Mouse (Mus musculus) embryo, embryonic 11.5 days (tissue): ENCODE results near the gene Afap1l2.

ENCODE experiments used
- DNase-seq: peaks from one replicate; pipeline ENCODE4 v3.0.0-alpha.2; 2012; ENCODE audit warnings: low read depth, low spot score

Gene Afap1l2

DNA sequence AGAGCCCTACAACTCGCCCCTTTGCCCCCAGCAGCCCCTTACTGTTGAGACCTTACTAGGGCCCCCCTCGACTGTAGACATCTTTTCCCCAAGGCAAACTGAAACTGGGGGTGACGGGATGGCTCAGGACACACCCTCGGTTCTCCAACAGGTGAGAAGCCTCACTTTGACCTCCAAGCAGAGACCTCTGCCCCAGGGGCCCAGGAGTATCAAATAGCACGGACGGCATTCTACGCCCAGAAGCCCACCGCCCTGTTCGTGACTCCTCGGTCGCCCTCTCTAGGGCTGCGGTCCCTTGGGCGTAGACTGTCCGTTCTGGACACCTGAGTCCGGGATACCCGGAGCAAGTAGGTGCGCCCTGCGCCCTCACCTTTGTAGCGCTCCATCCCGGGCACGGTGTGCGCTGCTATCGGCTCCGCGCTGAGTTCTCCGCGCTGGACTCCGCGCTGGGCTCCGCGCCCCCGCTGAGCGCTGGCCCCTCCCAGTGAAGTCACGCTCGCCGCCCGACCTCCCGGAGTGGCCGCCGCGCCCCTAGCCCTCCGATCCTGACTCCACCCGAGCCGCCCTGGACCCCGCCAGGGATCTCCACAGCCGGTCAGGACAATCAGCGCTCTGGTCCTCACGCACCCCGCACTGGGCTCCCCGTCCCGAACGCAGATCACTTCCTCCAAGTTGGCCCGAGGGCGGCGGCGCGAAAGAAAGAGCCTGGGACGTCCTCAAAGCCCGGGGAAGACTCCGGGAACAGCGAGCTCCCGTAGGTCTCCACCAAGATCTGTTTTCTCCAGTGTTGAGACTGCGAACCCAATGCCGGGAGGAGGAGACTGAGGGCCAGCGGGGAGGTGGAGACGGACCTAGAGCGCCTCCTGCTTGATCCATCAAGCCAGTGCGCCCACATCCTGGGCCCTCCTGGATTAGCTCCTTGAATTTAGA lies at the start of gene Afap1l2:
Gene Afap1l2 (minus strand): TSS at position 448 of the 930 bp plus-strand sequence.
- no peak for DNase-seq

GRCm38 (mm10) chr19:57057568-57057967 lies 49.5 kb upstream of the Afap1l2 start:
- no peak for DNase-seq

DNA sequence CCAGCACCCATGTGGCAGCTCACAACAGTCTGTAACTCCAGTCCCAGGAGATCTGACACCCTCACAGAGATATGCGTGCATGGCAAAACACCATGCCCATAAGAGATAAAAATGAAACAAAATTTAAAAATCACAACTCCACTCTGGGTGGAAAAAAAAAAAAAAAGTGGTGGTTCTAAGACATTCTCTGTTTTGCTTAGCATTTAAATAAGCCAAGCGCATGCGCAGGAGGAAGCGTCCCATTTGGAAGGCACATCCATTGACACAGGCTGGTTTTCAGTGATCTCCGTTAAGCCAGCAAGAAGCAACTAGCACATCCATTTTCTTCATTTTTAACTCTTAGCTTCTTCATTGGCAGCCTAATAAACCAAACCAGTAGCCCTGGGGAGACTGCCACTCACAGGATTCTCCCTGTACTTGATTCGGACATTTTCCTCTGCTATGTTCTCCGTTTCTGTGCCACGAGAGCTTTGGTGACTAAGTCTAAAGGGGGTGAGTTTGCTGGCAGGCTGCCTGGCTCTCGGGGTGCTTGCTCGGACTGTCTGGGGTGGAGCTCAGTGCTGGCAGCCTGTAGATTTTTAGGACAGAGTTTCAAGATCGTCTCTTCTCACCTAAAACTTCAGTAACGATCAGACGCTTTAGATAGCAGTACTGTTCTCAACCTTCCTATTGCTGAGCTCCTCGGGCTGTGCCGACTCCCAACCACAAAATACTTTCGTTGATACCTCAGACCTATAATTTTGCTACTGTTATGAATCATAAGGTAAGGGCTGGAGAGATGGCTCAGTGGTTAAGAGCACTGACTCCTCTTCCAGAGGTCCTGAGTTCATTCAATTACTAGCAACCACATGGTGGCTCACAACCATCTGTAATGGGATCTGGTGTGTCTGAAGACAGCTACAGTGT lies 47.4 kb upstream of the Afap1l2 start:
- DNase-seq = no peak

DNA sequence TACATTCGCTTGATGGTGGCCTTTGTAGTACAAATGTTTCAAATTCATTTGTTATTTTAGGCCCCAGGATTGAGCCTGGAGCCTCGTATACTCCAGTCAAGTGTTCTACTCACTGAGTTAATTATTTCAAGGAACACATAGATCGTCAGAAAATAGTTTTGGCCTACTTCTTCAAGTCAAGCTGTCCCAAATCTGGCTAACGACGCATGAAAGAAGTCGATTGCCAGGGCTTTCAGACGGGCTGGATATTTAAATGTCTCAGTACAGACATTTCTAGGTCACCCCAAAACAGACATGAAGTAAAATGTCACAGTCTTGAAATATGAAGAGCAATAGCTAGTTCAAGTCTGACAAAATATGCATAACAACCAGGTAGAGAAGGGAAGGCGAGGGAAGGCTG lies 44.9 kb upstream of the Afap1l2 start:
- DNase-seq = no peak

GRCm38 (mm10) chr19:57052016-57052415 lies 44.0 kb upstream of the Afap1l2 start:
- DNase-seq = no peak

- DNase-seq = no peak
Observed at GRCm38 (mm10) chr19:57049592-57050090, 41.6 kb upstream of the Afap1l2 start.

GRCm38 (mm10) chr19:57047671-57048320 lies 39.8 kb upstream of the Afap1l2 start:
- no peak for DNase-seq

GRCm38 (mm10) chr19:57039258-57039657 lies 31.2 kb upstream of the Afap1l2 start:
- peak; percentile 24 for DNase-seq

- no peak for DNase-seq
Observed at GRCm38 (mm10) chr19:57036860-57037259, 28.8 kb upstream of the Afap1l2 start.

GRCm38 (mm10) chr19:57031582-57031981 lies 23.6 kb upstream of the Afap1l2 start:
- DNase-seq = peak; percentile 29

GRCm38 (mm10) chr19:57029461-57029860 lies 21.4 kb upstream of the Afap1l2 start:
- no peak for DNase-seq

GRCm38 (mm10) chr19:57028327-57029179 lies 20.5 kb upstream of the Afap1l2 start:
- DNase-seq = no peak

DNA sequence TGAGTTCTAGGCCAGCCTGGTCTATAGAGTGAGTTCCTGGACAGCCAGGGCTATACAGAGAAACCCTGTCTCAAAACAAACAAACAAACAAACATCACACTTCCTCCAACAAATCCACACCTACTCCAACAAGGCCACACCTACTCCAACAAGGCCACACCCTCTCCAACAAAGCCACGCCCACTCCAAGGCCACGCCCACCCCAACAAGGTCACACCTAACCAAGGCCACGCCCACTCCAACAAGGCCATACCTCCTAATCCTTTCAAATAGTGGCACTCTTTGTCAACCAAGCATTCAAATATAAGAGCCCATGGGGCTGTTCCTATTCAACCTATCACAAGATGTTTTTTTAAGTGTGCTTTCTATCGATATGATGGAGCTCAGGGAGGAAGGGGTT lies 18.5 kb upstream of the Afap1l2 start:
- DNase-seq = no peak

DNA sequence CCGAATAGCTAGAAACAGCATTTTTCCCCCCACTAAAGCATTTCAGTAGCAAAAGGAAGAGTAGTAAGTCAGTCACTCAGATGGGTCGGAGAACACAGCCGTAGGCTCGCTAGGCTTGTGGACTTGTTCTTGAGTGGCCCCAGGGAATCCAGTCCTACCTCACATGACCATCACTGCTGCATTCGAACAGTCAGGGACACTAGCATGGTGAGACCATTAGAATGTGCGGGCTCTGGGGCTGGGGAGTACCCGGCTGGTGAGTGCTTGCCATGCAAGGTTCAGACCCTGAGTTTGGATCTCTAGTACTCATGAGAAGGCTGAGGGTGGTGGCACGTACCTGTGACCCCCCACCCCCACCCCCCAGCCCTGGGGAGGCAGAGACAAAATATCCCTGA lies 9.8 kb upstream of the Afap1l2 start:
- no peak for DNase-seq

GRCm38 (mm10) chr19:57016995-57017784 lies 9.2 kb upstream of the Afap1l2 start:
- no peak for DNase-seq

DNA sequence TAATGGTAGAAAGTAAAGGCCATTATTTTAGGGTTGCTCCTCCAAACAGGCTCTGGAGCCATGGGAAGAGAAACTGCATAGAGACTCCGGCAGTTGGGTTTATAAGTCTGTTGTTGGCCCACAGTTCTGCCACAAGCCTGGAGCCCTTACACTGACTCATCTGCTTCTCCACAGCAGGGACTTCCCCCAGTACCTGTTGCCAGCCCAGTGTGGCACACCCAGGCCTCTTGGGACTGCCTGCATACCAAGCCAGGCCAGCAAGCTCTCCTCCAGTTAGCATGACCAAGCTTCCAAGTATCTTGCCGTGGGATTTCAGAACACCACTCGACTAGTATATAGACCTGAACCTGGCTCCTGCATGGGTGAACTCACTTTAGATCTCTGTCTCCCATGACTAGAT lies 6.8 kb upstream of the Afap1l2 start:
- no peak for DNase-seq

DNA sequence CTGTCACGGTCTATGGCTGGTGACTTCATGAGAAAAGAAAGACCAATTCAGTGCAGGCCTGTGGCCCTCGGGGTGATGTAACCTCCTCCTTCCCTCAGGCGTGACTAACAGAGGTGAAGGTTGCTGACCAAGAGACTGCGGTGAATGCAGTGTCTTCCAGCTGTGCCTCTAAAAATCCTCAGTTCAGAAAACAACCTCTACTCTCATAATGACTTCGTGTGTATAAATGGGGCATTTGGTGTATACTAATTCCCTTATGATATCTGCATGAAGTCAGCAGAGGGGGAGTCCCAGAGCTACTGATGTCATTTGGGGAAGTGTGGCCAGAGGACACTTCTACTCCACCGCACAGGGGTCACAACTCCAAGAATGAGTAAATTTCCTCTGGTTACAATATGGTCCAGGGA lies 5.2 kb upstream of the Afap1l2 start:
- no peak for DNase-seq

- DNase-seq = no peak
Observed at GRCm38 (mm10) chr19:57012068-57012467, 4.0 kb upstream of the Afap1l2 start.

GRCm38 (mm10) chr19:57010064-57010463 lies 2.0 kb upstream of the Afap1l2 start:
- no peak for DNase-seq

GRCm38 (mm10) chr19:57009653-57010052 lies 1.6 kb upstream of the Afap1l2 start:
- no peak for DNase-seq
